Mouse (Mus musculus) heart, adult 2 months (tissue): ENCODE measurements at regions not wholly inside any gene's neighbourhood (a gene's known extent, or its start where the extent isn't known, plus 50 kb on each side); places are given as distances from the start of the nearest gene placed in this dataset.
A peak's percentile ranks its signal among the peaks of the same experiment; 100 is the strongest.

Experiments
- DNase-seq, 2 experiments: peaks; one replicate each; pipeline ENCODE4 v3.0.0; 2021
- H3K27ac ChIP-seq: fragments of 200-600 bp; 2 replicates; pipeline ENCODE4 v1.8.1; 2022
- H3K27me3 ChIP-seq: fragments of 200-500 bp; 2 replicates; pipeline ENCODE4 v1.6.1; 2012; ENCODE audit warnings: mild to moderate bottlenecking, low read length, inconsistent platforms, mixed read lengths; ENCODE audit not compliant: control insufficient read depth, insufficient read depth
- H3K36me3 ChIP-seq: fragments of 200-500 bp; 2 replicates; pipeline ENCODE4 v1.6.1; 2012; ENCODE audit warnings: low read length, inconsistent platforms; ENCODE audit not compliant: control insufficient read depth, insufficient read depth
- H3K4me1 ChIP-seq: fragments of 200-500 bp; 2 replicates; pipeline ENCODE4 v1.6.1; 2011; ENCODE audit warnings: low read length; ENCODE audit not compliant: control insufficient read depth, insufficient read depth
- H3K4me3 ChIP-seq: fragments of 200-600 bp; 2 replicates; pipeline ENCODE4 v1.8.1; 2022
- H3K79me2 ChIP-seq: fragments of 200-500 bp; replicated peaks from 2 replicates; pipeline ENCODE4 v1.6.1; 2012; ENCODE audit warnings: mild to moderate bottlenecking, inconsistent platforms, low read length, moderate library complexity, mixed read lengths; ENCODE audit not compliant: control insufficient read depth, insufficient read depth
- H3K9ac ChIP-seq: fragments of 200-500 bp; 2 replicates; pipeline ENCODE4 v1.6.1; 2012; ENCODE audit warnings: low read depth, mild to moderate bottlenecking, control low read depth, inconsistent platforms, low read length, mixed read lengths
- CTCF ChIP-seq: fragments of 200-600 bp; IDR thresholded peaks from 2 replicates; pipeline ENCODE4 v1.8.1; 2022; ENCODE audit warnings: antibody characterized with exemption, mild to moderate bottlenecking, moderate library complexity
- EP300 ChIP-seq: fragments of 200-500 bp; IDR thresholded peaks from 2 replicates; pipeline ENCODE4 v1.6.1; 2011; ENCODE audit warnings: low read depth, low read length, control low read depth; ENCODE audit not compliant: insufficient read depth
- POLR2A ChIP-seq: fragments of 200-500 bp; IDR thresholded peaks from 2 replicates; pipeline ENCODE4 v1.6.1; 2011; ENCODE audit warnings: mild to moderate bottlenecking, low read depth, low read length, control low read depth; ENCODE audit not compliant: insufficient read depth
- WGBS: fragments of 180-500 bp; shearing (Covaris S2); methylation state at CpG from one replicate; pipeline ENCODE4 v1.1.7; 2018; 5-methylcytosine and 5-hydroxymethylcytosine counted together
- intact Hi-C: fragments of 180-260 bp; cut with DNase I; formaldehyde crosslinking; loops from one replicate; pipeline ENCODE4 v1.15.1; 2025

DNA sequence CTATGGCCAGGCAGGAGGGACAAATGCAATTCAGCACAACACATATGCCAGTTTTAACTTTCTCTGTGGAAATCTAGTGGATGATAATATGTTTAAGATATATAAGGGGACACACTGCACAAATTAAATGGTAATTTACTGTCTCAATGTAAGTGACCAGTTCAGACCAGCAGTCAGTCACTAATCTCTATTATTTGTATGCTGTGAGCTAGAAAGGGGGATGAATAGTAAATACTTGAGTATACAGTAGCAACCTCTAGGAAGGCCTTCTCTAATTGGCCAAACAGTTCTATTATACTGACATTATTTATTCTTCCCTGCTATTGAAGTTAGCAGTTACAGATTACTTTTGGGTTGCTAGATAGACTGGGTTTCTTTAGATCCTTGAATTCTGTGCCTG lies 391.2 kb downstream of the Fign start:
- Histone ChIP-seq H3K27me3 (no peaks in the 10 kb centered on the region), H3K9ac (no peak overlapping the region), H3K79me2 (no peaks in the 10 kb centered on the region), H3K36me3 (no peaks in the 10 kb centered on the region), H3K4me3 (no peak overlapping the region), H3K4me1 (no peaks in the 10 kb centered on the region), H3K27ac (no peak overlapping the region)
- DNase-seq, result no peak
- intact Hi-C loops, result loop anchor here (10.0 kb wide), 2 partner anchors 398 to 748 kb away; no protein-coding TSS in a partner anchor
- TF ChIP-seq POLR2A, result no peak
- no peak for TF ChIP-seq EP300
- no peak for TF ChIP-seq CTCF

DNA sequence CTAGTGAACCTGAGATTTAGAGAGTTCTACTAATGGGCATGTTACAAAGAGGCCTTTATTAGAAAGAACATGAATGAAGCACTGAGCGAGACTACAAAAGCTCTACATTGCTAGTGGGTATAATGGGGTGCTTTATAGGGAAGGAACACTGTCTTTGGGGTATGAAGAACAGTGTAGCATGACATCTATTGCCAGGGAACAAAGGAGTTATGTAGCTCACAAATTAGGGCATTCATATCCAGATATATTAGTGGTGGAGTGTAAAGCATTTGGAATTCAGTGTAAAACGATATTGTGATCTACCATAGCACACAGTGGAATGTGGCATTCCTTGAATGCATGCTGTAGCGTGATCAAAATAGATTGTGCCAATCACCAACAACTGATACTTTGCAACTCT lies 391.7 kb downstream of the Fign start:
- H3K27ac ChIP-seq, result no peak overlapping the region
- 73% methylated on average over 3 of the region's 3 CpGs for WGBS
- H3K27me3 ChIP-seq, result no peaks in the 10 kb centered on the region
- intact Hi-C loops, result loop anchor here (10.0 kb wide), 2 partner anchors 399 to 749 kb away; no protein-coding TSS in a partner anchor
- no peak overlapping the region for H3K9ac ChIP-seq
- no peak overlapping the region for H3K4me3 ChIP-seq
- no peaks in the 10 kb centered on the region for H3K4me1 ChIP-seq
- H3K79me2 ChIP-seq, result no peaks in the 10 kb centered on the region
- no peaks in the 10 kb centered on the region for H3K36me3 ChIP-seq
- TF ChIP-seq EP300, result no peak
- no peak for TF ChIP-seq CTCF
- TF ChIP-seq POLR2A, result no peak
- no peak for DNase-seq

DNA sequence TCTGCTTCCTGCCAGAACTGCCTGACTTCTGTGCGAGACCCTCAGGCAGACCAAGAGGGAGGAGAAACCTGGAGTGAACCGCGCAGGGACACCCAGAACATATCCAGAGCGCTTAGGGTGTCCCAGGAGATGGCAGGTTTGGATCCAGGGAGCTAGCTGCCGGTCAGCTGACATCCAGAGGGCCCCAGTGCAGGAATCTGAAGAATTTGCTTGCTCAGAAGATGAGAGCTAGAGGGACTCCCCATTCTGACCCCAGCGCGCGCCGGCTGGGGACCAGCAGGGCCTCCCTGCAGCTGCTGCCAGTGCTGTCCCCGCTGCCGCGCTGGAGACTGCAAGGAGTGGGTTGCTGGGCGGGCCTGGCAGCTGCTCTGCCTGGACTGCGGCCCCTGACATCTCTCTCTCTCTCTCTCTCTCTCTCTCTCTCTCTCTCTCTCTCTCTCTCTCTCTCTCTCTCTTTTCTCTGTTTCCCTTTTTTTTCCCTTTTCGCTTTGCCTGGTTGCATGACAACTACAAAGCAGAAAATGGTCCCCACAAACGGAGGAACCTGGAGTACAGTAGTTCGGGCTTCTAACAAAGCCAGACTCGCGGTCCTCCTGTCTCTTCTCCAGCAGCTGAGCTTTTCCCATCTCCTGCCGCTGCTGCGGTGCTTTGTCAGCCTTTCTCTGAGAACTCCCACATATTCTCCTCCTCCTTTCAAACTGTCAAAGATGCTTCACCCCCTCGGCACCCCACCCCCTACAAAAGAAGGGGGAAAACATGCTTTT lies 395.3 kb downstream of the Fign start:
- Histone ChIP-seq H3K4me1 (no peaks in the 10 kb centered on the region), H3K27me3 (no peaks in the 10 kb centered on the region), H3K79me2 (no peaks in the 10 kb centered on the region), H3K9ac (no peak overlapping the region), H3K36me3 (no peaks in the 10 kb centered on the region), H3K4me3 (peak overlapping the region; percentile 33; the same call in 1 of the 2 replicates), H3K27ac (no peak overlapping the region)
- intact Hi-C loops, result loop anchor here (10.0 kb wide), 2 partner anchors 402 to 752 kb away; no protein-coding TSS in a partner anchor
- WGBS, result 4% methylated on average over 22 of the region's 22 CpGs
- peak; percentile 29 to 34 for DNase-seq
- no peak for TF ChIP-seq EP300
- TF ChIP-seq POLR2A, result no peak
- no peak for TF ChIP-seq CTCF

DNA sequence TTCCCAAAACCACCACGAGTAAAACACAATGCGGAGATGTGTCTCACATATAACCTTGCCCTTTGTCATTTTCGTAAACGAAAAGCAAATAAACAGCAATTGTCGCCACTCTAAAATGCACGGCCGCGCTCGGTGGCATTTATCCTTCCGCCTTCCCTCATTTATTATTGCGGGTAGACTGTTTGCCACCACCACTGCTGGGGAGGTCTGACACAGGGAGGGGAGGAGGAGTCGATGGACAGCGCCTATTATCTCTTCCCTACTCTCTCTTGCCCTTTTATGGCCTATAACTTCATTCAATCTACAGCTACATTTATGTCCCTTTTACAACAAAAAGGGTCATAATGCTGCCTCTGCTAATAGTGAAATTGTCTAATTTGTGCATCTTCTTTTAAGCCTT lies 396.0 kb downstream of the Fign start:
- intact Hi-C loops, result loop anchor here (10.0 kb wide), 2 partner anchors 403 to 753 kb away; no protein-coding TSS in a partner anchor
- H3K27ac ChIP-seq, result no peak overlapping the region
- TF ChIP-seq POLR2A (no peak), CTCF (no peak)
- H3K36me3 ChIP-seq, result no peaks in the 10 kb centered on the region
- WGBS, result 47% methylated on average over 13 of the region's 13 CpGs
- no peaks in the 10 kb centered on the region for H3K79me2 ChIP-seq
- H3K27me3 ChIP-seq, result no peaks in the 10 kb centered on the region
- peak overlapping the region; percentile 33; the same call in 1 of the 2 replicates for H3K4me3 ChIP-seq
- no peak for DNase-seq
- no peaks in the 10 kb centered on the region for H3K4me1 ChIP-seq
- H3K9ac ChIP-seq, result no peak overlapping the region

DNA sequence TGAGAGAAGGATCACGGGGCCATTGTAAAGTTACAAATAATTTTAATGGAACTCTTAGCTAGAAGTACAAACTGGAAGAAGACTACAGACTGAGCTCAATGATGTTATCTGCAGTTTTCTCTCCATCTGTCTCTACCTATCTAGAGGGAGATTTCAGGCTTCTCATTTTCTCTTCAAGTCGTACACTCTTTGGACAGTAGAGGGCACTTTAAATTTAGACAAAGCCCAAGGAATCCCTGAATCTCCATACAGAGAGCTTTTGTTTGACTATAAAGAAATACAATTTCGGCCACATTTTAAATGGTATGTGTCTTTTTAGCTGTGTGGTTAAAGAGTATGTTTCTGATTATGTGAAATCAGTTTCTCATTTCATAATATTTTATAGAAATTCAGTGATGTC lies 397.6 kb downstream of the Fign start:
- Histone ChIP-seq H3K27me3 (no peaks in the 10 kb centered on the region), H3K36me3 (no peaks in the 10 kb centered on the region), H3K9ac (no peak overlapping the region), H3K4me3 (no peak overlapping the region), H3K27ac (no peak overlapping the region), H3K79me2 (no peaks in the 10 kb centered on the region), H3K4me1 (no peaks in the 10 kb centered on the region)
- TF ChIP-seq POLR2A (no peak), EP300 (no peak), CTCF (peak; percentile 69)
- intact Hi-C loops, result loop anchor here (10.0 kb wide), 2 partner anchors 405 to 755 kb away; no protein-coding TSS in a partner anchor
- 11% methylated on average over 3 of the region's 3 CpGs for WGBS
- no peak for DNase-seq

DNA sequence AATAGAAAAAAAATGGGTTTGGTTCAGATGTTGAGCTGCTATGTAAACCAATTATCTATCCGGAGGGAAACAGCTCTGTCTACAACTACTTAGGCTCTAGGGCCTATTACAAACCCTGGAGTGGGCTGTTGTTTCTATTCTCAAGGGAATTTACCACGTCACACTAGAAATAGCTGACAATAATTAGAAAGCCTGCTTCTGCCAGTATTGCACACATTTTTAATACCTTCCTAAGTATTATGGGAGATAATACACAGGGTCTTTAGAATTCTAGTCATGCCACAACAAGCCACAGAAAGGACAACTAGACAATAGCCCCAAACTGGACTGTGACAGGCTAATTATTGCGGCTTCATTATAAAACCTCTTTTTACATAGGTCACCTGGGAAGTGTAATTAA lies 428.1 kb downstream of the Fign start:
- H3K27me3 ChIP-seq, result no peaks in the 10 kb centered on the region
- H3K27ac ChIP-seq, result no peak overlapping the region
- intact Hi-C loops, result no loop called here
- no peaks in the 10 kb centered on the region for H3K36me3 ChIP-seq
- H3K9ac ChIP-seq, result no peak overlapping the region
- no peaks in the 10 kb centered on the region for H3K4me1 ChIP-seq
- no peaks in the 10 kb centered on the region for H3K79me2 ChIP-seq
- TF ChIP-seq EP300 (no peak), POLR2A (no peak), CTCF (no peak)
- H3K4me3 ChIP-seq, result no peak overlapping the region
- DNase-seq, result no peak
- whole genome bisulfite sequencing, result 75% methylated on average over 3 of the region's 3 CpGs
